Mouse (Mus musculus): ENCODE data around the gene Usp45.
A peak's percentile ranks its signal among the peaks of the same experiment; 100 is the strongest.
"Not testable (repeated sequence)": the region's sequence is repeated elsewhere in the genome, so short reads cannot be mapped to it uniquely, and the experiment has no call there.

Usp45 gene

DNA sequence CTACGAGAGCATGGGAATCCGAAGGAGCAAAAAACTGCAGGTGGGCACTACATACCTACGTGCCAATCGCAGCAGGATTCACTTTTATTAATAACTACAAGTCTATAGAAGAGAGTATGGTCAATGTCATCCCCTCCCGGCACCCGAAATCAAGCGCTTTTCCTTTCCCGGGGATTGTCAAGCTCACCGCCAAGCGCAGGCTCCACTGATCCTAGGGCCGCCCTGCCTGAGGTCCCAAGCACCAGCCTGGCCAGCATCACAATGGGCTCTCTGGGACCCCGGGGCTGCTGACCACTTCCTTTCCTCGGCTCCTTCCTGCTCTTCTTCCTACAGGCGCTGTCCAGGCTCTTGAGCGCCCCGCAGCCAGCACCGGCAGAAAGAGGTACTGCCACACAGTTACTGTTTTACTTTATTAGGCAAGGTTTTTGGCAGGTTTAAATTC lies at the start of gene Usp45, which contains the start of gene Tstd3:
Usp45 (plus strand) TSS at position 294 of the 442 bp plus-strand sequence.
Tstd3 (minus strand) TSS at position 350 of the 442 bp plus-strand sequence.
- DNase-seq (ENCODE audit: low read depth, low spot score): peak; percentile 58

DNA sequence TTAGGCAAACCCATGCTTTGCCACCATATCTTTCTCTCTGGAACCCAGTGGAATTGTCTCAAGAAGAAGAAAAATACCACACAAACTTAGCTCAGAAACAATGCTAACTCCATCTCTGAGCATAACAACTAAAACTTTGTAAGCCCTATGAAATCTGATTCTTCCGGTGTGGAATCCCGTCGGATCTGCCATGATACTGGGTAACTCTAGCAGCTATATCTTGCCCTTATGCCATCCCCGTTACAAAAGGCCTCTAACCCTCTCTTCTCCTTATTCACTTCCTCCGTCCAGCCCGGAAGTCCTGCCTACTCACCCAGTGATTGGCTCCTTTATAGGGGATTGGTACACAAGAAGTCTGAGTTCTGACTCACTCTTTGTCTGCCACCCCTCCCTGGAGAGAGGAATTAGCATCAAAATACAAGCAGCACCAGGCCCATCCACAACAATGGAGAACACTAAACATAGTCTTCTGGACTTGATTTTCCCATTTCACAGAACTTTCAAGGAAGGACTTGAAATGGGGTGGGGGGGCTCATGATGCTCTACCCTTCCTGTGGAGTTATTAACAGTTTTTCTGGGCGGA lies 44.1 kb upstream of the Usp45 start:
- no peak for DNase-seq (ENCODE audit: low read depth, low spot score)

DNA sequence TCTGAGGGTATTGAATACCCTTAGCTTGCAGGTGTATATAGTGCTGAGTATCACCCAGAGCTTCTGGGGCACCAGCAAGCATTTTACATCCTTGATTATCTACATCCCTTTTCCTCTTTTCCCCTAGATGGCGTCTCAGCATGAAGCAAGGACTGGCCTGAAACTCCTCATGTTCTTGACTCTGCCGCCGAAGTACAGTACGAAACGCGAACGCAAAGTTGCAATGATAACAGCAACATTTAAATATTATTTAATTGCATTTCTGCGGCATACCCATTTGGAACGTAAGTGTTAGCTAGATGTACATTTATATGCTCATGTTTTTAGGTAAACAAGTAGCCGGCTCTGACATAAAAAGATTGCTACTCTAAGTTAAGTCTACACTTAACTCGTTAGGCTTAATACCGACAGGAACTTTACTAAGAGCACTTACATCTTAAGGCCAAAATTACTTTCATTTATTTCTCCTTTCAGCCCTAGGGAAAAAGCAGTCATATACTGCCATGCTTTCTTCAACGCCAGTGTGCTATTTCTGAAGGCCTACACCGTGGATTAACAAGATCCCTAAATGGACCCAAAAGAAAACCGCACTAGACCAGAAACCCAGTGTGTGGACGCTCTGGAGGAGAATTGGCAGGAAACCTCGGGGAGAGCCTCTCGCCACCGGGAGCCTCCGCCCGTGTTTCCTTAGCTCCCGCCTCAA lies 39.9 kb upstream of the Usp45 start:
- DNase-seq (ENCODE audit: low read depth, low spot score): peak; percentile 70

GRCm38 (mm10) chr4:21727615-21728165 lies 39.3 kb upstream of the Usp45 start, which contains the start of gene Ccnc:
Gene Ccnc (plus strand): TSS chr4:21727701.
- DNase-seq (ENCODE audit: low read depth, low spot score): peak; percentile 91

DNA sequence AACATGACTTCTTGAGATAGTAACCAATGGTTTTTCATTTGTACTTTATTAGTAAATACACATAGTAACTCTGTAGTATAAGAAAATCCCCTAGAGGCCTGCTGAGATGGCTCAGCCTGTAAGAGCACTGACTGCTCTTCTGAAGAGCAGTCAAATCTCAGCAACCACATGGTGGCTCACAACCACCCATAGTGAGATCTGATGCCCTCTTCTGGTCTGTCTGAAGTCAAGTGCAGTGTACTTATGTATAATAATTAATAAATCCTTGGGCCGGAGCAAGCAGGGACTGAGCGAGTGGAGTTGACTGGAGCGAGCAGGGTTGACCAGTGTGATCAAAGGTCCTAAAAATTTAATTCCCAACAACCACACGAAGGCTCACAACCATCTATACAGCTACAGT lies 27.8 kb upstream of the Usp45 start:
- DNase-seq (ENCODE audit: low read depth, low spot score): no peak

GRCm38 (mm10) chr4:21744142-21744541 lies 22.8 kb upstream of the Usp45 start:
- not testable (repeated sequence) for DNase-seq (ENCODE audit: low read depth, low spot score)

DNA sequence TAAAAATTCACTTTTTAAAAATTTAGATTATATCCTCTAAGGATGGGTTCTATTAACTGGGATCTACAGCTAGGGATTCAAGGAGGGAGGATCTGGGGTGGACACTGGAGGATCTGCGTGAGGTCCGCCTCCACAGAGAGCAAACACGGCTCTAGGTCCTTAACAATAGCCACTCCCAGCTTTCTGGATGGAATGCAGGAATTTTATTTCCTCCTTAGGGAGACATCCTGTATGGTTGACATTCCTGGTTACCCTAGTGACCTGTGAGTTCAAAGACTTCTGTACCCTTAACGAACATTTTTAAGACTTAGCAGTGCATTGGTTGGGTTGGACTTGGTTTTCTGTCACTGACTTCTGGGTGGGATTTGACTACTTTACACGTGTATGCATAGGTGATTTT lies 21.2 kb upstream of the Usp45 start:
- no peak for DNase-seq (ENCODE audit: low read depth, low spot score)

GRCm38 (mm10) chr4:21755123-21755789 lies 11.7 kb upstream of the Usp45 start:
- DNase-seq (ENCODE audit: low read depth, low spot score): no peak

- DNase-seq (ENCODE audit: low read depth, low spot score): no peak
Observed at GRCm38 (mm10) chr4:21758860-21759259, 8.1 kb upstream of the Usp45 start.

DNA sequence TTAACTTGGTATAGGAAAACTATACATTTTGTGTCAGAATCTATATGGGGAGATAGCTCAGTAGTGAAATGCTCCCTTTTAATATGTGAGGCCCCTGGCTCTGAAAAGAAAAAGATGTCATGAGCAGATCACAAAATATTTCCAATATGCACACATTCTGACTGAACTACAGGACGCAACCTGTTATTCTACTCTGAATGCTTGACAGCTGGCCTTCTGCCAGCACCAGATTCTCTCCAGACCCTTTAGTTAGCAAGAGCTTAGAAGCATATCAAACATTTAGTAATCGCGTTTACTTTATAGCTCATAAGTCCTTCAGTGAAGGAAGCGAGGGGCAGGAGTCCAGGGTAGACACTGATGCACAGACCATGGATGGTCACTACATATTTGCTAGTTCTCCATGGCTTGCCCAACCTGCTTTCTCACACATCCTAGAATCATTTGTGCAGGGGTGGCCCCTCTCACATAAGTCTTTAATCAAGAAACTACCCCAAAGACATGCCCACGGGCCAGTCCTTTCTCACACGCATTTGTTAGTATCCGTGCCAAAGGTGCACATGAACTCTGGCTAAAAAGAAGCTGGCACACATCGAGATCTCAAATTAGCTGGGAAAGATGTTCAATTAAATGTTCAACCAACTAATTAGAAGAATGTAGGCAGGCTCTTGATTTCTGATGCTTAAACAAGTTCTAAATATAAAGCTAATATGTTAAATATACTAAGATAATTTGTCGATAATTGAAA lies 5.4 kb upstream of the Usp45 start:
- no peak for DNase-seq (ENCODE audit: low read depth, low spot score)

GRCm38 (mm10) chr4:21763827-21764226 lies 3.1 kb upstream of the Usp45 start:
- DNase-seq (ENCODE audit: low read depth, low spot score): no peak

GRCm38 (mm10) chr4:21766171-21766862 lies 639 bp upstream of the Usp45 start:
- no peak for DNase-seq (ENCODE audit: low read depth, low spot score)

GRCm38 (mm10) chr4:21771064-21771463 lies 4.1 kb downstream of the Usp45 start:
- DNase-seq (ENCODE audit: low read depth, low spot score): no peak

- DNase-seq (ENCODE audit: low read depth, low spot score): no peak
Observed at GRCm38 (mm10) chr4:21772306-21772705, 5.3 kb downstream of the Usp45 start.

GRCm38 (mm10) chr4:21776091-21776945 lies 9.4 kb downstream of the Usp45 start:
- peak; percentile 89 for DNase-seq (ENCODE audit: low read depth, low spot score)

- DNase-seq (ENCODE audit: low read depth, low spot score): no peak
Observed at GRCm38 (mm10) chr4:21776946-21777265, 9.9 kb downstream of the Usp45 start.

GRCm38 (mm10) chr4:21780816-21781726 lies 14.1 kb downstream of the Usp45 start:
- DNase-seq (ENCODE audit: low read depth, low spot score): no peak

GRCm38 (mm10) chr4:21786268-21786667 lies 19.3 kb downstream of the Usp45 start:
- DNase-seq (ENCODE audit: low read depth, low spot score): no peak

GRCm38 (mm10) chr4:21788903-21789302 lies 21.9 kb downstream of the Usp45 start:
- no peak for DNase-seq (ENCODE audit: low read depth, low spot score)

All from telencephalon, adult 2 months (tissue).